Mouse (Mus musculus) liver, embryonic 14.5 days (tissue): Measurements from ENCODE around the gene Ints13. TPM values are rescaled to one million over a fixed set of nuclear protein-coding genes. Genes with fewer than 3 reads are reported as not detected.

ENCODE experiments used
- ATAC-seq: fragments of 200-750 bp; cut with Nextera tagmentation; 2 replicates; pipeline ENCODE4 v1.8.0; 2017; ENCODE audit warnings: moderate number of reproducible peaks, mild to moderate bottlenecking, moderate library complexity; ENCODE audit not compliant: insufficient read depth
- DNase-seq, 3 experiments: peaks; one replicate each; pipeline ENCODE4 v3.0.0-alpha.2; 2012 to 2013; ENCODE audit warnings: low read depth in 3 of 3, low spot score in 3 of 3
- H3K27ac ChIP-seq: fragments of 300-500 bp; sonication (generic); 2 replicates; pipeline ENCODE4 v1.5.1; 2014; ENCODE audit warnings: moderate library complexity, mild to moderate bottlenecking, control low read depth, inconsistent platforms
- H3K27me3 ChIP-seq: fragments of 300-500 bp; sonication (generic); 2 replicates; pipeline ENCODE4 v1.6.1; 2014; ENCODE audit warnings: mild to moderate bottlenecking, low read length, moderate library complexity; ENCODE audit not compliant: control insufficient read depth, insufficient read depth
- H3K36me3 ChIP-seq: fragments of 300-500 bp; sonication (generic); replicated peaks from 2 replicates; pipeline ENCODE4 v1.6.1; 2014; ENCODE audit warnings: low read depth; ENCODE audit not compliant: control insufficient read depth, insufficient read depth
- H3K4me1 ChIP-seq, 2 experiments: fragments of 200-500 bp in 1 of 2; fragments of 300-500 bp in 1 of 2; sonication (generic) in 1 of 2; replicated peaks; 2 replicates each; pipeline ENCODE4 v1.6.1; 2012 to 2014; ENCODE audit warnings: antibody characterized with exemption in 1 of 2, inconsistent platforms in 1 of 2, low read length in 1 of 2; ENCODE audit not compliant: control insufficient read depth in 2 of 2, insufficient read depth in 2 of 2
- H3K4me2 ChIP-seq: fragments of 300-500 bp; sonication (generic); 2 replicates; pipeline ENCODE4 v1.6.1; 2014; ENCODE audit warnings: low read depth, mild to moderate bottlenecking, control low read depth, moderate library complexity
- H3K4me3 ChIP-seq, 2 experiments: fragments of 200-500 bp in 1 of 2; fragments of 300-500 bp in 1 of 2; sonication (generic) in 1 of 2; 2 replicates each; pipeline ENCODE4 v1.5.1; 2012 to 2014; ENCODE audit warnings: low read depth in 2 of 2, low read length in 2 of 2, mild to moderate bottlenecking in 2 of 2, control low read depth in 1 of 2, inconsistent platforms in 1 of 2, moderate library complexity in 1 of 2; ENCODE audit not compliant: insufficient read depth in 1 of 2
- H3K9ac ChIP-seq: fragments of 300-500 bp; sonication (generic); replicated peaks from 2 replicates; pipeline ENCODE4 v1.6.1; 2014; ENCODE audit warnings: mild to moderate bottlenecking, control low read depth, moderate library complexity
- H3K9me3 ChIP-seq: fragments of 300-500 bp; sonication (generic); 2 replicates; pipeline ENCODE4 v1.6.1; 2016; ENCODE audit warnings: low read length, mixed read lengths; ENCODE audit not compliant: control insufficient read depth
- CTCF ChIP-seq: IDR thresholded peaks from 2 replicates; pipeline ENCODE4 v1.5.1; 2016; ENCODE audit warnings: antibody characterized with exemption, low read depth, control low read depth
- EP300 ChIP-seq: IDR thresholded peaks from 2 replicates; pipeline ENCODE4 v1.6.1; 2016; ENCODE audit warnings: antibody characterized with exemption, low read depth
- WGBS: fragments of 180-500 bp; shearing (Covaris S2); extraction: QIAGEN DNeasy Blood & Tissue Kit; methylation state at CpG from one replicate; pipeline ENCODE4 v1.1.7; 2014; ENCODE audit not compliant: insufficient replicate concordance; 5-methylcytosine and 5-hydroxymethylcytosine counted together
- polyA plus RNA-seq, 2 experiments: library from polyadenylated mRNA; depleted of rRNA in 1 of 2; stranded (reverse) in 1 of 2; unstranded in 1 of 2; fragments of >200 nt; fragmentation: Nextera tagmentation in 1 of 2; extraction: Ambion mirVana in 1 of 2; gene quantifications; 2 replicates each; pipeline versions ENCODE4 v1.2.1 to v1.2.3; 2012 to 2014

The Ints13 gene
- polyA plus RNA-seq, 2 experiments, result 23.2 to 29.0 TPM

DNA sequence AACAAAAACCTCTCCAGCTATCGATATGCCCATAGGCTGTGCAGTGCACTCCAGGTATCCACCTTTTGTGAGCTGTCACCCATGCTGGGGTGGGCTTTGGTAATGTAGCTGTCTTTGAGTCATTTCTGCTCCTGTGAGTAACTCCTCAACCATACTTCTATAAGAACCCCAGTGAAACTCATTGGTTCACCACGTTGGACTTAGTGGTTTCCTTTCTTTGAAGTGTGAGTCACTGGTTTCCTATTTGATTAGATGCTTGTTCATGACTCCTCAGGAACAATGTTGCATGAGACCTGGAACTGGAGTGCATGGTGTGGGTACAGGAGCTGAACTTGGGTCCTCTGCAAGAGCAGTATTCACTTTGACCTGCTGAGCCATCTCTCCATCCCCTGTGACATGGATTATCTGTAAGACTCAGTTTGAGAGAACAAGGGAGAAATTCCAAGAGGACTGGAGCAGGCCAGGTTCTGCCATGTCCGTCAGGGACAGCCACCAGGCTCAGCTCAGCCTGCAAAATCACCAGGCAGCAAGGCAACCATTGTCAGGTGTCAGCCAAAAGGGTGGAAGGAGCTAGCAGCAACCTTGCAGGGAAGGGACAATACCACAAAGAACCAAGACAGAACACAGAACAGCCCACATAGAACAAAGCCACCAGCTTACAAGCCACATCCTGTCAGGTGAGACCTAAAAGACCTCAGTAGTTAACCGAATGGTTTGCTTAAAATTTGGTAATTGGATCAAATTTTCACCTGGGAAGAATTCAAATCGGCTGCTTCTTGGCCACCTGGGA is 56.0 kb downstream of the Ints13 start:
- 34% methylated on average over 5 of the region's 5 CpGs for WGBS

DNA sequence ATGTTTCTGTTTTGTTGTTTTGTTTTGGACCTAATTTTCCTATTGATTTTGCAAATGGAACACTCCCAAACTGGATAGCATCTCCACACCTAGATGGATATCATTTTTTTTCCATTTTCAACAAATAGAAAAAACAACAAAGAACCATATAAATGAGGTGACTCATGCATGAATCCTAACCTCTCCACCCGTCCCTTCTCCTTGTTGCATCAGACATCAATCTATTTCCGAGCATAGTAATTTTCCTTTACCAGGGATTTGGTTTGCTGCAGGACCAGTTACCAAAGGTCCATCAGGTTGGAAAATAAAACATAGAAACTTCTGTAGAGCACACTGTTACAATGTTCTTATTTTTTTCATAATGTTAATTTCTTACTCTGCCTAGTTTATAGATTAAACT is 58.6 kb downstream of the Ints13 start:
- Histone ChIP-seq H3K4me1 (no peaks in the 10 kb centered on the region), H3K4me3 (no peak overlapping the region), H3K27ac (no peak overlapping the region), H3K27me3 (no peaks in the 10 kb centered on the region), H3K36me3 (no peaks in the 10 kb centered on the region), H3K9me3 (no peaks in the 10 kb centered on the region), H3K9ac (no peak overlapping the region), H3K4me2 (no peak overlapping the region)
- 59% methylated on average over 2 of the region's 2 CpGs for WGBS
- TF ChIP-seq EP300, result no peak
- no peak for TF ChIP-seq CTCF
- no peak for DNase-seq
- no peak for ATAC-seq

More for the DNA sequence above, 56.0 kb downstream of the Ints13 start:
- H3K4me3 ChIP-seq, result no peak overlapping the region
- no peaks in the 10 kb centered on the region for H3K36me3 ChIP-seq
- no peaks in the 10 kb centered on the region for H3K4me1 ChIP-seq
- ATAC-seq (no peak), DNase-seq (no peak)
- H3K9ac ChIP-seq, result no peak overlapping the region
- H3K27ac ChIP-seq, result no peak overlapping the region
- no peaks in the 10 kb centered on the region for H3K9me3 ChIP-seq
- TF ChIP-seq CTCF (no peak), EP300 (no peak)
- H3K27me3 ChIP-seq, result no peaks in the 10 kb centered on the region
- H3K4me2 ChIP-seq, result no peak overlapping the region

DNA sequence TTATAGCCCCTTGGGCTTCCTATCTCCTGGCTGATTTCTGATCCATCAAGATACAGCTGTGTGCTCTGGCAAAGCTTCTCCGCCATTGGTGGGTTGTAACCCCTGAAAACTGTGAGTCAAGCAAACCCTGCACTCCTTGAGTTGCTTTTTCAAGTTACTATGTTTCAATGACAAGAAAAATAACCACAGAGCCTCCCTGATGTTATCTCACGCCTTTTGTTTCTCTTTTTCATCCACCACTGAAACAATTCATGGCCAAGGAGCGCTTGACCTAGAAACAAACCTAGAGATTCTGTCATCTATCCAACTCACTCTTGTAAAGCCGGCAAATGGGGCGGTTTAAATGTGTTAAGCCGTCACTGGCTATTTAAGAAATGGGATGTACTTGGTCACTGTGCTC is 61.7 kb downstream of the Ints13 start:
- H3K9me3 ChIP-seq, result no peaks in the 10 kb centered on the region
- no peak for ATAC-seq
- H3K9ac ChIP-seq, result no peak overlapping the region
- H3K36me3 ChIP-seq, result no peaks in the 10 kb centered on the region
- no peaks in the 10 kb centered on the region for H3K27me3 ChIP-seq
- WGBS, result 33% methylated on average over 6 of the region's 6 CpGs
- no peaks in the 10 kb centered on the region for H3K4me1 ChIP-seq
- H3K4me3 ChIP-seq, result no peak overlapping the region
- H3K27ac ChIP-seq, result no peak overlapping the region
- TF ChIP-seq EP300 (no peak), CTCF (no peak)
- no peak for DNase-seq
- no peak overlapping the region for H3K4me2 ChIP-seq

- H3K9ac ChIP-seq, result no peak overlapping the region
These were observed 63.1 kb downstream of the Ints13 start for GRCm38 (mm10) chr6:146514531-146514948.

DNA sequence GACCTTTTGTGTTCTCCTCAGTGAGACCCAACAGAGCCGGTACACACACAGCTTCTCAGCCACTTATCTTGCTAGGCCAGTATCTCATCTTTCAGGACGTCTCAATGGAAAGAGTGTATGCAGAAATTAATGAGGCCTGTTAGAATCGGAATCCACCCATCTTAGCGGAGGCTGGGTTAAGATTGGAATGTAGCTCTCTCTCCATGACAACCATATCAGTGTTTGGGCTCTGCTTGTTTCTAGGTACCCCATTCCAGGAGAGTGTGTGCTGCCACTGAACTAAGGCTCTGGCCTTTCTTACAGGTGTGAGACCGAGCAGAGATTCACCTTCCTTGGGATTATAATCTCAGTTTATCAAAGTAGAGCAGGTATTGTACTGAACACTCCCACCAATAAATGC is 63.7 kb downstream of the Ints13 start:
- Histone ChIP-seq H3K4me2 (no peak overlapping the region), H3K36me3 (no peaks in the 10 kb centered on the region), H3K27ac (no peak overlapping the region), H3K9me3 (no peaks in the 10 kb centered on the region), H3K27me3 (no peaks in the 10 kb centered on the region), H3K9ac (no peak overlapping the region), H3K4me3 (no peak overlapping the region), H3K4me1 (no peaks in the 10 kb centered on the region)
- DNase-seq (no peak), ATAC-seq (no peak)
- 46% methylated on average over 5 of the region's 5 CpGs for WGBS
- TF ChIP-seq EP300 (no peak), CTCF (no peak)

More at GRCm38 (mm10) chr6:146514531-146514948, 63.1 kb downstream of the Ints13 start:
- H3K4me2 ChIP-seq, result no peak overlapping the region
- no peak overlapping the region for H3K27ac ChIP-seq
- H3K36me3 ChIP-seq, result no peaks in the 10 kb centered on the region
- H3K27me3 ChIP-seq, result no peaks in the 10 kb centered on the region
- DNase-seq (no peak), ATAC-seq (no peak)
- H3K4me3 ChIP-seq, result no peak overlapping the region
- no peaks in the 10 kb centered on the region for H3K9me3 ChIP-seq
- 28% methylated on average over 7 of the region's 7 CpGs for WGBS
- H3K4me1 ChIP-seq, result no peaks in the 10 kb centered on the region
- TF ChIP-seq EP300 (no peak), CTCF (no peak)
